Mouse (Mus musculus) cerebellum, adult 2 months (tissue): Measurements from ENCODE around the gene AC124502.3.
A peak's percentile ranks its signal among the peaks of the same experiment; 100 is the strongest.

ENCODE experiments used
- CTCF ChIP-seq: fragments of 200-500 bp; IDR thresholded peaks from 2 replicates; pipeline ENCODE4 v1.5.1; 2011; ENCODE audit warnings: low read depth, mild to moderate bottlenecking, control low read depth, low read length, moderate library complexity, borderline replicate concordance; ENCODE audit not compliant: insufficient read depth
- POLR2A ChIP-seq: fragments of 200-500 bp; IDR thresholded peaks from 2 replicates; pipeline ENCODE4 v1.6.1; 2011; ENCODE audit warnings: low read length, control low read depth, borderline replicate concordance; ENCODE audit not compliant: insufficient read depth

DNA sequence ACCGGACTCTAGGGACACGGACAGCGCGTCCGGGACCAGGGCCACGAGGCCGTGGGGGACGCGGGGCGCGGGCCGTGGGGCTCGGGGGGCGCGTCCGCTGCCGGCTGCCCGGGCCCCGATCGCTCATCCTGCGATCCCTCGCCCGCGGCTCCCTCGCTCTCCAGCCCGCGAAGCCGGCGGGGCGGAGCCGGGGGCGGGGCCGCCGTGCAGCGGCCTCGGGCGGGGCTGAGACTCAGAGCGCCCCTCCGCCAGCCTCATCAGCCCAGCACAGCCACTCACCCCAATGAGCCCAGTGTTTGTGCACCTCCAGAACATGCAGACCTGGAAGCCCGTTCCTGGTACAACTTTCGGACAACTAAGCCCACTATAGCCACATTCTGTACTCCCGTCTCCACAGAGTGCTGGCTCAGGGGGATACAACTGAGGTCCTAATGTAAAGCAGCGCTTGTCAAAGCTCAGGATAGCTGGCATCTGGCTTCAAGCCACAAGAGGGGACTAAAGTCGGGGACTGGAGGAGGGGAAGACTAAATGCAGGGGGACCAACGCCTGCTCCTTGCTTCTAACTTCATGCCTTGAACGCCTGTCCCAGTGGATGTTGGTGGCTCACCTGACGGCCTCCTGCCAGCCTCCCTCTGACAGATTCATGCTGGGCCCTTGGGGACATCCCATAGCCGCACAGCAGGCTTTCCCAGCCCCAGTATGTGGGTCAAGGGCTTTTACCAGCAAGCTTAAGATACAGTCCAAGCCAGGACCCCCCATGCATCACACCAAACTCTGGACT is 59.9 kb downstream of the AC124502.3 start, which contains the start of gene Cnih2:
- TF ChIP-seq CTCF (no peak), POLR2A (0 out of 2 replicates have a peak, but pooled peaks have one; percentile 31)
